8 mouse cellular contexts compared by ENCODE assay signal in the genomic region with DNA sequence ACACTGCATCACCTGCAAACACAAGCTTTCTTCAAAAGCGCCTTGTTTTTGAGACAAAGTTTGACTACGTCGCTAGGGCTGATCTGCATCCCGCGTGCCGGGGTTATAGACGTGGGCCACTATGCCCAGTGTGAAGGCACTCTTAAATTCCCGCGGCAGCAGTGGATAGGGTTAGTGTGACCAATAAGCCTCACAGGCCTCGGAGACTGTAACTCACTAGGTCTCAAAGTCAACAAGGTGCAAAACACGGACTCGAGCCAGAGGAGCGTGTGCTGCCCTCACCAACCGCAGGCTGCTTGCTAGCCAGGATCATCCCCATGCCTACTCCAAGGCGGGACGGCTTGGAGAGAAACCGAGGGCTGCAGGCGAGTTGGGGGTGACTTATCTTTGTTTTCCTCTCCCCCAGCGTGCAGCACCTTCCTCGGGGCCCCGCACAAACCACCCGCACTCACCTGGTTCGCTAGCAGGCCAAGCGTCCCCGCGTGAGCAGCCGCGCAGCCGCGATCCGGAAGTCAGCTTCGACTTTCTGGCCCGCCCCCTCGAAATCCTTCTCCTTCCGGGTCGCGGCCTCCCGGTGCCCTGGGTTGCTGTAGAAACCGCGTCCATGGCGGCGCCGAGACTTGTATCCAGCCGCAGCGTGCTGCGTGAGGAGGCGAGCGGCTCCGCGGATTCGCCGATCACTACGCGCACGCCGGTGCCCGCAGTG. TPM values are rescaled to one million over a fixed set of nuclear protein-coding genes. Genes with fewer than 3 reads are reported as not detected.
DNase-seq lines count a peak whose midpoint lies in the region; ATAC-seq and TF ChIP-seq lines count a peak whose summit lies in the region.

A gene (plus strand): TSS at position 582 of the 706 bp plus-strand sequence.

- H3K9ac ChIP-seq in embryonic facial prominence, embryonic 13.5 days = peak within 1 kb of the TSS; percentile 83
- H3K9ac ChIP-seq in limb, embryonic 14.5 days (ENCODE audit: low read depth, low read length, severe bottlenecking) = peak within 1 kb of the TSS; percentile 69
- H3K9ac ChIP-seq in midbrain, postnatal 0 days (replicated peaks; ENCODE audit: low read length, poor library complexity, severe bottlenecking) = peak within 1 kb of the TSS; percentile 72

- peaks cover 32% of the 10 kb centered on the region for H3K36me3 ChIP-seq in embryonic facial prominence, embryonic 13.5 days
- peaks cover 27% of the 10 kb centered on the region for H3K36me3 ChIP-seq in limb, embryonic 14.5 days (ENCODE audit: control insufficient read depth, insufficient read depth, low read length)
- peaks cover 22% of the 10 kb centered on the region; the same call in 1 of the 2 replicates for H3K36me3 ChIP-seq in midbrain, postnatal 0 days (ENCODE audit: insufficient read depth, low read length)

- H3K27ac ChIP-seq in embryonic facial prominence, embryonic 13.5 days = peak within 1 kb of the TSS; percentile 69; the same call in 1 of the 2 replicates
- H3K27ac ChIP-seq in limb, embryonic 14.5 days (replicated peaks; ENCODE audit: low read depth, low read length) = peak within 1 kb of the TSS; percentile 50
- H3K27ac ChIP-seq in midbrain, postnatal 0 days (ENCODE audit: low read depth, low read length) = peak within 1 kb of the TSS; percentile 74

- peak within 1 kb of the TSS; percentile 82 for H3K4me2 ChIP-seq in embryonic facial prominence, embryonic 13.5 days
- H3K4me2 ChIP-seq in limb, embryonic 14.5 days (replicated peaks; ENCODE audit: low read depth, low read length, severe bottlenecking) = peak within 1 kb of the TSS; percentile 54
- H3K4me2 ChIP-seq in midbrain, postnatal 0 days (ENCODE audit: low read depth, low read length, poor library complexity, severe bottlenecking) = peak within 1 kb of the TSS; percentile 67

- no peaks in the 10 kb centered on the region for H3K27me3 ChIP-seq in embryonic facial prominence, embryonic 13.5 days
- no peaks in the 10 kb centered on the region for H3K27me3 ChIP-seq in limb, embryonic 14.5 days (ENCODE audit: control insufficient read depth, insufficient read depth, low read length)
- no peaks in the 10 kb centered on the region for H3K27me3 ChIP-seq in midbrain, postnatal 0 days (ENCODE audit: insufficient read depth, low read length)

- H3K4me1 ChIP-seq in embryonic facial prominence, embryonic 13.5 days = peaks cover 17% of the 10 kb centered on the region
- H3K4me1 ChIP-seq in limb, embryonic 14.5 days (ENCODE audit: control insufficient read depth, insufficient read depth, low read length) = peaks cover 7% of the 10 kb centered on the region
- no peaks in the 10 kb centered on the region for H3K4me1 ChIP-seq in midbrain, postnatal 0 days (ENCODE audit: insufficient read depth, low read length)

- no peaks in the 10 kb centered on the region for H3K9me3 ChIP-seq in embryonic facial prominence, embryonic 13.5 days
- H3K9me3 ChIP-seq in limb, embryonic 14.5 days (ENCODE audit: control insufficient read depth, low read length) = no peaks in the 10 kb centered on the region
- H3K9me3 ChIP-seq in midbrain, postnatal 0 days (ENCODE audit: low read length) = no peaks in the 10 kb centered on the region

- H3K4me3 ChIP-seq in embryonic facial prominence, embryonic 13.5 days = peak within 1 kb of the TSS; percentile 86
- peak within 1 kb of the TSS; percentile 85 for H3K4me3 ChIP-seq in limb, embryonic 14.5 days (replicated peaks; ENCODE audit: low read length)
- peak within 1 kb of the TSS; percentile 83 for H3K4me3 ChIP-seq in midbrain, postnatal 0 days (ENCODE audit: low read depth, low read length)

- DNase-seq in 3134 (ENCODE audit: extremely low read depth, insufficient read length, low spot score) = peak; percentile 90
- peak; percentile 95 to 96 for DNase-seq in adrenal gland, postnatal 36 days
- peak; percentile 89 for DNase-seq in heart, adult 8-10 months (ENCODE audit: low spot score)
- DNase-seq in kidney, adult 9 months = peak; percentile 91
- DNase-seq in limb, embryonic 14.5 days (ENCODE audit: low spot score) = peak; percentile 93
- DNase-seq in midbrain, postnatal 0 days (ENCODE audit: low spot score) = peak; percentile 96
- peak; percentile 72 to 85 for DNase-seq in spleen, postnatal 14 days (ENCODE audit: low spot score in 2 of 2)

- TF ChIP-seq POLR2A in limb, embryonic 14.5 days (IDR thresholded peaks at IDR 0.05; ENCODE audit: borderline replicate concordance, extremely low read depth, insufficient read depth, insufficient read length) = peak; percentile 84; the same call in 1 of the 2 replicates

- no peak for TF ChIP-seq CTCF in midbrain, postnatal 0 days (IDR thresholded peaks at IDR 0.05)

- under 1% methylated on average over 57 of the region's 57 CpGs for WGBS in embryonic facial prominence, embryonic 13.5 days
- WGBS in limb, embryonic 14.5 days = under 1% methylated on average over 57 of the region's 57 CpGs
- WGBS in midbrain, postnatal 0 days = under 1% methylated on average over 57 of the region's 57 CpGs

- peak; percentile 87 for ATAC-seq in embryonic facial prominence, embryonic 13.5 days (ENCODE audit: insufficient number of reproducible peaks, insufficient read depth, low FRiP score, low TSS enrichment, low read depth)
- peak; percentile 98 for ATAC-seq in limb, embryonic 14.5 days (ENCODE audit: low FRiP score, low read depth)
- peak; percentile 98 for ATAC-seq in midbrain, postnatal 0 days (ENCODE audit: low FRiP score)

RNA-seq across cellular contexts. Expression of the gene that starts here (rescaled TPM):
- 10 to 100 TPM; 18.4 to 20.5 TPM for total RNA-seq in adrenal gland, postnatal 36 days (2021)
- polyA plus RNA-seq in embryonic facial prominence, embryonic 13.5 days (2015; fragmentation: Nextera tagmentation; extraction: Ambion mirVana) = 3.0 and 3.3 TPM in 2 replicates
- under 1 TPM; 0.32 to 0.72 (median 0.49) TPM for total RNA-seq in heart, adult 8-10 months (2022)
- polyA plus RNA-seq in limb, embryonic 14.5 days (2012; rRNA removed) = 2.5 and 2.6 TPM in 2 replicates
- 2.6 and 2.8 TPM in 2 replicates for polyA plus RNA-seq in limb, embryonic 14.5 days (2014; fragmentation: Nextera tagmentation; extraction: Ambion mirVana)
- 3.5 and 5.1 TPM in 2 replicates for total RNA-seq in midbrain, postnatal 0 days (2014; rRNA removed)
- 4.8 and 5.9 TPM in 2 replicates for polyA plus RNA-seq in midbrain, postnatal 0 days (2015; fragmentation: Nextera tagmentation; extraction: Ambion mirVana)

Comparison
In these comparisons a context has a peak if more than half of its experiments do, and no peak if none do; other contexts are left out.
1. Peak in every context shown above with its lines: DNase-seq, ATAC-seq, H3K4me3 ChIP-seq and H3K27ac ChIP-seq.
2. Peak in DNase-seq in heart, adult 8-10 months; RNA of the gene not detected or under 1 TPM.